Mouse (Mus musculus): ENCODE measurements around the gene Gm49395. TPM values are rescaled to one million over a fixed set of nuclear protein-coding genes. Genes with fewer than 3 reads are reported as not detected.

Gm49395 gene
- polyA plus RNA-seq, 1 experiment from 2014 or later = 11.1 TPM

DNA sequence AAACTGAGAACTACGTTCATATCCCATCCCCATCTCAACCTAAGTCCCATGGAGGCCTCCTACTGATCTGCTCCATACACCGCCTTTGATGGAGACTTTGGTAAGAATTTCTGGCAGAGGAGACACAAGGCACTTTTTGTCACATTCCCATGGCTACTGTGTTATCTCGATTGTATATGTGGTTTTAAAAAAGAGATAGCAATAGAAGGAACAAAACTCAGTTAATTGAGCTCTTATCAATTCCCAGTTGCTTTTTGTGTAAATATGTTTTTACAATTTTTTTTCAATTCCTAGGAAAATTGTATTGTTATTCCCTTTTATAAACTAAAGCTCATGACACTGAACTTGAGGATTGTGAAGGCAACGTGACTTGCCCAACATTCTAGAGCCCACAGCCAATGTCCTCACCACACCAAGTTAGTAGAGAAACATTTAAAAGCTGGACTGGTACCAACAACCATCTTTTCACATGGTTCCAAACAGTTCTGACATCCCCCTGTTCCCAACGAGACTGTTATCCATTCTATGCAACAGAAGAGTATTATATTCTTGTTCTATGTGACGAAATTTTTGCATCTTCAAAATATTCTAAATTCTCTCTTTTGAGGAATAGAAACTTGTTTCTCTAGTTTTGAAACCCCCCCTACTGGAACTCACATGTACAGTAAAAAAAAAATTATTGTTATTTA is 22.6 kb downstream of the Gm49395 start:
- 77% methylated on average over 6 of the region's 6 CpGs for WGBS (ENCODE audit: insufficient replicate concordance)

GRCm38 (mm10) chr13:115077346-115078134 is 24.2 kb downstream of the Gm49395 start:
- H3K4me1 ChIP-seq (ENCODE audit: control insufficient read depth, insufficient read depth, low read length) = no peaks in the 10 kb centered on the region; the same call in 1 of the 2 replicates
- H3K9me3 ChIP-seq (replicated peaks; ENCODE audit: control insufficient read depth, low read length) = no peaks in the 10 kb centered on the region
- ATAC-seq (replicated peaks; ENCODE audit: insufficient number of reproducible peaks, low FRiP score, low TSS enrichment) = no peak
- no peak overlapping the region for H3K27ac ChIP-seq (ENCODE audit: low read depth, low read length)
- no peaks in the 10 kb centered on the region for H3K36me3 ChIP-seq (ENCODE audit: control insufficient read depth, insufficient read depth, low read length)
- no peak overlapping the region for H3K9ac ChIP-seq (ENCODE audit: low read depth, low read length)
- no peak overlapping the region for H3K4me2 ChIP-seq
- no peak overlapping the region for H3K4me3 ChIP-seq (ENCODE audit: low read depth, low read length)
- 75% methylated on average over 9 of the region's 9 CpGs for WGBS (ENCODE audit: insufficient replicate concordance)
- no peaks in the 10 kb centered on the region for H3K27me3 ChIP-seq (ENCODE audit: control insufficient read depth, insufficient read depth, low read length)

More for the DNA sequence above, 22.6 kb downstream of the Gm49395 start:
- H3K4me2 ChIP-seq = no peak overlapping the region
- H3K9me3 ChIP-seq (replicated peaks; ENCODE audit: control insufficient read depth, low read length) = no peaks in the 10 kb centered on the region
- no peaks in the 10 kb centered on the region for H3K27me3 ChIP-seq (ENCODE audit: control insufficient read depth, insufficient read depth, low read length)
- H3K9ac ChIP-seq (ENCODE audit: low read depth, low read length) = no peak overlapping the region
- no peaks in the 10 kb centered on the region for H3K36me3 ChIP-seq (ENCODE audit: control insufficient read depth, insufficient read depth, low read length)
- no peak overlapping the region for H3K4me3 ChIP-seq (ENCODE audit: low read depth, low read length)
- ATAC-seq (replicated peaks; ENCODE audit: insufficient number of reproducible peaks, low FRiP score, low TSS enrichment) = no peak
- H3K27ac ChIP-seq (ENCODE audit: low read depth, low read length) = no peak overlapping the region
- no peaks in the 10 kb centered on the region; the same call in 1 of the 2 replicates for H3K4me1 ChIP-seq (ENCODE audit: control insufficient read depth, insufficient read depth, low read length)

DNA sequence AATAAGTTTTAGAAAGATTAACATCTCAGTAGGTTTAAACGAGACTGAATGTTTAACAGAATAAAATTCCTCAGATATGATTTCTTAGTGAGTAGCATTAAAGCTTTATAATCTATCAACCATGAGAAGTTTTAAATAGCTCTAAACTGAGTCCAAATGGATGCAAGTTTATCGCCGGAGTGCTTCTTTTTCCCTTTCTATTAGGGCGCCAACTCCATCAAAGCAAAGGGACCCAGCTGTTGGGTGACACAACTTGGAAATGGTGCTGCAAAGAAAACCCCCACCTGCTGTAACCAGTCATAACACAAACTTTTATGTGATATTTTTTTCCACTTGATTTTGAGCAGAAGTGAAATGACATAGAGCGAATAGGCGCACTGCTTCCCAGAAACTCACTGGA is 29.3 kb downstream of the Gm49395 start:
- Histone ChIP-seq H3K27me3 (ENCODE audit: control insufficient read depth, insufficient read depth, low read length) (no peaks in the 10 kb centered on the region), H3K36me3 (ENCODE audit: control insufficient read depth, insufficient read depth, low read length) (no peaks in the 10 kb centered on the region), H3K4me1 (ENCODE audit: control insufficient read depth, insufficient read depth, low read length) (no peaks in the 10 kb centered on the region), H3K4me2 (no peak overlapping the region), H3K9ac (ENCODE audit: low read depth, low read length) (no peak overlapping the region), H3K4me3 (ENCODE audit: low read depth, low read length) (no peak overlapping the region), H3K9me3 (replicated peaks; ENCODE audit: control insufficient read depth, low read length) (no peaks in the 10 kb centered on the region), H3K27ac (ENCODE audit: low read depth, low read length) (no peak overlapping the region)
- WGBS (ENCODE audit: insufficient replicate concordance) = 91% methylated on average over 6 of the region's 6 CpGs
- no peak for ATAC-seq (replicated peaks; ENCODE audit: insufficient number of reproducible peaks, low FRiP score, low TSS enrichment)

DNA sequence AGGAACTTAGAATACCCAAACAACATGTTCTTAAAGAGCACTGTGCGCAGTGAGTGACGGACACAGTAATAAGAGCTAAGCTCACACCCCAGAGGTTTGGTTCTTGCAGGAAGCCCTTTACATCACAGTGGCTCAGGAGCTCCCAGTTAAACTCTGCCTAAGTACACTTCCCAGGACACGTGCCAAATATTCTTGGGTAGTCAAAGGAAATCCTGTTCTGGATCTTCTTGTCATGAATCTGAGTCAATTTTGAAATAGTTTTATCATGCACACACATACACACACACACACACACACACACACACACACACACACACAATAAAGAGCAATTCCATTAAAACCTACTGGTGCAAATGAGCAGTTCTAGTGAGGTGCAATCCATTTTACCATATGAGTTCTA is 30.3 kb downstream of the Gm49395 start:
- no peak overlapping the region for H3K4me3 ChIP-seq (ENCODE audit: low read depth, low read length)

DNA sequence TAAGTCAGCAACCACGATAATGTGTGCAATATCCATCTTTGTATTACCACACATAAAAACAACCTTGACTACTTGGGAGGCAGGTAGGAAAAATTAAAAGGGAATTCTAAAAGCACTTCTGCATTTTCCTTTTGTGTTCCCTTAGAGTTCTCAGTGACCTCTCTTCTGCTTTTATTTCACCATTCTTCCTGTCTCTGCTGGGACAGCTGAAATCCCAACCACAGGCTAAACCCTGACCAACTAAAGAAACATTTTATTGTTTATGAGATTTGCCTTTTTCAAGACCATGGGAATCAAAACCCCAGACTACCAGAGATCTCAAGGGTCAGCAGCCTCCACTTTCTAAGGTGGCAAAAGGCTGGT is 33.8 kb downstream of the Gm49395 start:
- Histone ChIP-seq H3K4me2 (no peak overlapping the region), H3K27ac (ENCODE audit: low read depth, low read length) (no peak overlapping the region), H3K9ac (ENCODE audit: low read depth, low read length) (no peak overlapping the region), H3K4me1 (ENCODE audit: control insufficient read depth, insufficient read depth, low read length) (no peaks in the 10 kb centered on the region), H3K27me3 (ENCODE audit: control insufficient read depth, insufficient read depth, low read length) (no peaks in the 10 kb centered on the region), H3K36me3 (ENCODE audit: control insufficient read depth, insufficient read depth, low read length) (no peaks in the 10 kb centered on the region), H3K4me3 (ENCODE audit: low read depth, low read length) (no peak overlapping the region), H3K9me3 (replicated peaks; ENCODE audit: control insufficient read depth, low read length) (no peaks in the 10 kb centered on the region)
- WGBS (ENCODE audit: insufficient replicate concordance) = 98% methylated on average over 1 of the region's 1 CpGs
- ATAC-seq (replicated peaks; ENCODE audit: insufficient number of reproducible peaks, low FRiP score, low TSS enrichment) = no peak

More for the DNA sequence above, 30.3 kb downstream of the Gm49395 start:
- Histone ChIP-seq H3K36me3 (ENCODE audit: control insufficient read depth, insufficient read depth, low read length) (no peaks in the 10 kb centered on the region), H3K4me1 (ENCODE audit: control insufficient read depth, insufficient read depth, low read length) (no peaks in the 10 kb centered on the region), H3K9ac (ENCODE audit: low read depth, low read length) (no peak overlapping the region), H3K27ac (ENCODE audit: low read depth, low read length) (no peak overlapping the region), H3K4me2 (no peak overlapping the region), H3K27me3 (ENCODE audit: control insufficient read depth, insufficient read depth, low read length) (no peaks in the 10 kb centered on the region), H3K9me3 (replicated peaks; ENCODE audit: control insufficient read depth, low read length) (no peaks in the 10 kb centered on the region)
- ATAC-seq (replicated peaks; ENCODE audit: insufficient number of reproducible peaks, low FRiP score, low TSS enrichment) = no peak
- 79% methylated on average over 3 of the region's 3 CpGs for WGBS (ENCODE audit: insufficient replicate concordance)

DNA sequence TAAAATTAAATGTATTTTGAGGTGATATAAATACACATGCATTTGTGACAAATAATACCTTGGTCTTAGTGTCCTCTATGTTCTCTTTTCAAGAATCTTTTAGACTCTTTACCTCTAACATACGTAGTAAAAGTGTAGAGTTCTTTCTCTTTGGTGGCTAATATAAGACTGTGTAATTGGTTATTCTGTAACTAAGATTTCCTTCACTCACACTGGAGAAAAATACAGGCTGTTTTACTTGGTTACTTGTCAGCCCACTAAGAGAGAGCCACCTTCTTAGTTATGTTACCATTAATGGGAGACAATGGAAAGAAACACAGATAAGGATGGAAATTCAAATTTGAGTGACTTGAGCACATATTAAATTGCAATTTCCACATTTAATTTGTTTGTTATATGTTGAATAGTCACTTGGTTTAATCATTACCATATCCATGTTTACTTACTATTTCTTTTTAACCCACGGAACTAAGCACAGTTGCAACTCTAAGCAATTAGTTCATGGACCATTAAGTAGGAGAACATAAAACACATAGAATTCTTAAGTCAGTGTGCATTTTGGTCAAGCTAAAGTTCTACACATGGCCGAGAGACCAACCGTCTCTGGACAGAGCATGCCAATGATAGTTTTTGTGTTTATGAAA is 34.3 kb downstream of the Gm49395 start:
- ATAC-seq (replicated peaks; ENCODE audit: insufficient number of reproducible peaks, low FRiP score, low TSS enrichment) = no peak
- no peak overlapping the region for H3K4me2 ChIP-seq
- H3K27me3 ChIP-seq (ENCODE audit: control insufficient read depth, insufficient read depth, low read length) = no peaks in the 10 kb centered on the region
- WGBS (ENCODE audit: insufficient replicate concordance) = 87% methylated on average over 4 of the region's 4 CpGs
- H3K9ac ChIP-seq (ENCODE audit: low read depth, low read length) = no peak overlapping the region
- no peaks in the 10 kb centered on the region for H3K36me3 ChIP-seq (ENCODE audit: control insufficient read depth, insufficient read depth, low read length)
- no peak overlapping the region for H3K27ac ChIP-seq (ENCODE audit: low read depth, low read length)
- no peak overlapping the region for H3K4me3 ChIP-seq (ENCODE audit: low read depth, low read length)
- no peaks in the 10 kb centered on the region for H3K9me3 ChIP-seq (replicated peaks; ENCODE audit: control insufficient read depth, low read length)
- H3K4me1 ChIP-seq (ENCODE audit: control insufficient read depth, insufficient read depth, low read length) = no peaks in the 10 kb centered on the region

DNA sequence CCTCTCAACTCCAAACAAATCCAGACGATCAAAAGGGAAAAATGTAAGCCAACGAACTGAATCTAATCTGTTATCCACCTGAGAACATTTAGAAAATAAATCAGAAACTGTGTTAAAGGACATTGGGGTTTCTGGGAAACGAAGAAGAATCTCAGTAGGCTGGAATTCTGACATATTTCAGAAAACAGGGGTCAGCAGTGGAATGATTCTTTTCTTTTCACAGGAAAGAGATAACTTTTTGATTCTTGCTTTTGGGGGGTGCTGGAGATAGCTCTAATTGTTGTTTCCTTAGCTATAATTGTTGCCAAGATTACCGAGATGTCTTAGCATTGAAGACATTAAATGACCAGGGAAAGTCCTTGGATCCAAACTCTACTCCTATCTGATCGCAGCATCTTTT is 44.2 kb downstream of the Gm49395 start:
- Histone ChIP-seq H3K9ac (ENCODE audit: low read depth, low read length) (no peak overlapping the region), H3K4me2 (no peak overlapping the region), H3K4me1 (ENCODE audit: control insufficient read depth, insufficient read depth, low read length) (peaks cover 6% of the 10 kb centered on the region; the same call in 1 of the 2 replicates), H3K27ac (ENCODE audit: low read depth, low read length) (no peak overlapping the region), H3K4me3 (ENCODE audit: low read depth, low read length) (no peak overlapping the region), H3K27me3 (ENCODE audit: control insufficient read depth, insufficient read depth, low read length) (no peaks in the 10 kb centered on the region), H3K36me3 (ENCODE audit: control insufficient read depth, insufficient read depth, low read length) (no peaks in the 10 kb centered on the region), H3K9me3 (replicated peaks; ENCODE audit: control insufficient read depth, low read length) (no peaks in the 10 kb centered on the region)
- 77% methylated on average over 5 of the region's 5 CpGs for whole genome bisulfite sequencing (ENCODE audit: insufficient replicate concordance)
- no peak for ATAC-seq (replicated peaks; ENCODE audit: insufficient number of reproducible peaks, low FRiP score, low TSS enrichment)

- peaks cover 6% of the 10 kb centered on the region; the same call in 1 of the 2 replicates for H3K4me1 ChIP-seq (ENCODE audit: control insufficient read depth, insufficient read depth, low read length)
- H3K36me3 ChIP-seq (ENCODE audit: control insufficient read depth, insufficient read depth, low read length) = no peaks in the 10 kb centered on the region
- no peaks in the 10 kb centered on the region for H3K9me3 ChIP-seq (replicated peaks; ENCODE audit: control insufficient read depth, low read length)
- H3K4me2 ChIP-seq = no peak overlapping the region
- no peak overlapping the region for H3K9ac ChIP-seq (ENCODE audit: low read depth, low read length)
- 55% methylated on average over 9 of the region's 9 CpGs for WGBS (ENCODE audit: insufficient replicate concordance)
- peak overlapping the region; percentile 22; the same call in 1 of the 2 replicates for H3K27ac ChIP-seq (ENCODE audit: low read depth, low read length)
- no peak overlapping the region for H3K4me3 ChIP-seq (ENCODE audit: low read depth, low read length)
- no peaks in the 10 kb centered on the region for H3K27me3 ChIP-seq (ENCODE audit: control insufficient read depth, insufficient read depth, low read length)
- ATAC-seq (replicated peaks; ENCODE audit: insufficient number of reproducible peaks, low FRiP score, low TSS enrichment) = no peak
These were observed 46.9 kb downstream of the Gm49395 start for GRCm38 (mm10) chr13:115054783-115055182.
